Mouse (Mus musculus): ENCODE measurements around the gene Haus4.

DNA sequence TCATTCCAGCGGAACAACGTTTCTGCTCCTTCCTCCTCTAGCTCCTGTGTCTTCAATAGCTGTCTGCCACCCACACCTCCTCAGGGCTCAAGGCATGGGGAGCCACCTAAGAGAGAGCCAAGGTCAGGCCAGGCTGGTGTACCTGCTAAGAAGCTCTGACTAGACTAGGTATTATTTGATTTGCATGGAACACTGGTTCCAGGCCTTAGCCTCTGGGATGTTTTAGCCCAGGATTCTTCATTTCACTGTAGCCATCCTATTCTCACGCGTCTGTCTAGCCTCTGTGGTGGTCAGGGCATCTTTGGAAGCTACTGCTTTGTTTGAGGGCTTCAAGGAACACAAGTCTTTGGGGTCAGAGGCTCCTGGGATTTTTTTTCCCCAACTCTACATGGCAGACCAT is 17.7 kb upstream of the Haus4 start:
- TF ChIP-seq ZNF384 (IDR thresholded peaks at IDR 0.05; ENCODE audit: low read depth, low read length) (no peak), MAFK (IDR thresholded peaks at IDR 0.05; ENCODE audit: insufficient read depth, low read depth, low read length) (no peak), HCFC1 (IDR thresholded peaks at IDR 0.05; ENCODE audit: borderline replicate concordance, insufficient read depth, low read length) (no peak), CHD2 (IDR thresholded peaks at IDR 0.05; ENCODE audit: low read depth, low read length) (no peak), ZC3H11A (IDR thresholded peaks at IDR 0.05; ENCODE audit: borderline replicate concordance, low read depth, low read length) (no peak)

All from ES-E14 (cell line).